Mouse (Mus musculus): Measurements from ENCODE around the gene Kap. TPM values are rescaled to one million over a fixed set of nuclear protein-coding genes. Genes with fewer than 3 reads are reported as not detected.

Kap gene
- not detected in 2 replicates for total RNA-seq (2023)

DNA sequence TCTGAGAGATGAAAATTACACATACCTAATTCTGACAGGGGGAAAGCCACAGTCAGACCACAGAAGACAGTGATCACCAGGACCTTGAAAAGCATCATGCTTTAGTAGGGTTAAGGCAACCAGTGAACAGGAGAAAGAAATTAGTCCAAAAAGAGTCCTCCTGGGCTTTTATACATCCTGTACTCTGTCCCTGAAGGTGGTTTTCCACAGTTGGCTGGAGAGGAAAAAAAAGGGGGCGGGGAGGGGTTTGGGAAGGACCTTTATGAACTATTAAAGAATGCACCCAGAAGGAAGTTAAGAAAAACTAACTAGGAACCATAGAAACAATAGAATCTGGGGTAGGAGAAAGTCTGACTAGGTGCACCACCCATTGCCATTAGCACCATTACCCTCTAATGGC is at the start of gene Kap:
Gene Kap, minus strand, starts transcription at position 237 of the 400 bp plus-strand sequence.

Other genes starting within 250 kb of the Kap start
- gene Etv6, start 181.9 kb upstream of the Kap start, total RNA-seq (2023) = 74.7 and 86.0 TPM in 2 replicates

All from neutrophil, adult 65 days (primary cell).